Mouse (Mus musculus) kidney, adult 2 months (tissue): Measurements from ENCODE around the gene Lman2.

Source experiments
- CTCF ChIP-seq: fragments of 200-500 bp; conservative IDR thresholded peaks from 2 replicates; pipeline ENCODE4 v1.5.1; 2011; ENCODE audit warnings: low read depth, mild to moderate bottlenecking, control low read depth, low read length, moderate library complexity, mixed read lengths; ENCODE audit not compliant: insufficient read depth, insufficient read length
- POLR2A ChIP-seq: fragments of 200-500 bp; IDR thresholded peaks from one replicate; pipeline ENCODE4 v1.6.1; 2011; ENCODE audit warnings: low read depth, low read length, control low read depth

GRCm38 (mm10) chr13:55318351-55318750 is 44.2 kb downstream of the Lman2 start:
- TF ChIP-seq CTCF (no peak), POLR2A (no peak)
